Mouse (Mus musculus) brain, embryonic 14.5 days (tissue): ENCODE measurements around the gene Rmdn2.
A peak's percentile ranks its signal among the peaks of the same experiment; 100 is the strongest.

ENCODE experiments used
- CTCF ChIP-seq: fragments of 200-500 bp; IDR thresholded peaks from 2 replicates; pipeline ENCODE4 v1.5.1; 2012; ENCODE audit warnings: inconsistent platforms, mild to moderate bottlenecking, moderate library complexity, borderline replicate concordance; ENCODE audit not compliant: insufficient read depth, insufficient read length; ENCODE audit errors: extremely low read depth
- POLR2A ChIP-seq: fragments of 200-500 bp; IDR thresholded peaks from 2 replicates; pipeline ENCODE4 v1.6.1; 2012; ENCODE audit warnings: mild to moderate bottlenecking, inconsistent platforms, borderline replicate concordance; ENCODE audit not compliant: poor library complexity, insufficient read depth, insufficient read length, severe bottlenecking; ENCODE audit errors: extremely low read depth

- TF ChIP-seq POLR2A, result no peak
- peak; percentile 92 for TF ChIP-seq CTCF
Measured at GRCm38 (mm10) chr17:79715649-79716143, 104.0 kb downstream of the Rmdn2 start.
